Mouse (Mus musculus): ENCODE measurements around the gene Kcnh7. TPM values are rescaled to one million over a fixed set of nuclear protein-coding genes. Genes with fewer than 3 reads are reported as not detected.

The Kcnh7 gene
- polyA plus RNA-seq, 1 experiment from 2014 or later = 0.66 TPM

DNA sequence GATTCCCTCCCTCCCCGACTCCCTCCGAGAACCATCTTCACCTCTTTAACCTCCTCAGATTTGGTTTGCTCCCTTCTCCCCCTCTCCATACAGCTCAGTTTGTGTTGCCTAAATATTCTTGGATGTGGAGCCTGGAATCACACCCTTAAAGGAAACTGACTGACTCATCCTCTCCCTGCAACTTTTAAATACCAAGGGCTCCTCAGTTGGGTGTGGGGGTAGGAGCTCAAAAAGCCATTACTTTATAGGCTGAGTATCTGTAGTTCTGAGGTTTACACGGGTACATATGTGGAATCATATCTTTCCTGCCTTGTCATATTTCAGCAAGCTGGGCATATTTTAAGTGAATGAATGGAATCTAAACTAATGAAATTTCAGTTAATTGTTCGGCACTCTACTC is 174.9 kb downstream of the Kcnh7 start:
- 87% methylated on average over 4 of the region's 4 CpGs for whole genome bisulfite sequencing
- H3K27ac ChIP-seq (ENCODE audit: low read depth) = no peak overlapping the region
- no peaks in the 10 kb centered on the region for H3K9me3 ChIP-seq (ENCODE audit: control insufficient read depth, low read length)
- no peaks in the 10 kb centered on the region for H3K4me1 ChIP-seq (replicated peaks; ENCODE audit: control insufficient read depth, insufficient read depth, low read length)
- DNase-seq (ENCODE audit: low spot score) (no peak), ATAC-seq (replicated peaks; ENCODE audit: low FRiP score, low TSS enrichment, low read depth) (no peak)
- no peak overlapping the region for H3K9ac ChIP-seq (ENCODE audit: low read length)
- no peak overlapping the region for H3K4me2 ChIP-seq (ENCODE audit: low read length)
- no peaks in the 10 kb centered on the region for H3K36me3 ChIP-seq (ENCODE audit: control insufficient read depth, insufficient read depth, low read length)
- no peaks in the 10 kb centered on the region for H3K27me3 ChIP-seq (replicated peaks; ENCODE audit: control insufficient read depth, insufficient read depth, low read length)
- H3K4me3 ChIP-seq (ENCODE audit: low read depth, low read length) = no peak overlapping the region

DNA sequence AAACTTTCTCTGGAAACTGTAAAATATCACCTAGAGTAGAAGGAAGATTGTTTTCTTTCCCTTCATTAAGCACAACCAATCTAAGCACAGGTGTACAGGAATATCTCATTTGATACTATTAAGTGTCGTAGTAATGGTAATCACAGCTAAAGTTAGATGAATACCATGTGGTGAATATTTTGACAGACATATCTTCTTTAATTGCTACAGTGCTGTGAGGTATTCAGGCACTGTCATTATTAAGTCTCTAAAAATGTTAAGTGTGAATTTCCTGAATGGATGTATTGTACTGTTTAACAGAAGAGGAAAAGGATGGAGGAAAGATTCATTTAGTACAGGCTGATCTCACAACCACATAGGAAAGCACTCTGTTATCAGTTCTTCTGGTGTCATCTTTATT is 181.3 kb downstream of the Kcnh7 start:
- ATAC-seq (replicated peaks; ENCODE audit: low FRiP score, low TSS enrichment, low read depth) (no peak), DNase-seq (ENCODE audit: low spot score) (no peak)
- H3K9me3 ChIP-seq (ENCODE audit: control insufficient read depth, low read length) = no peaks in the 10 kb centered on the region
- no peaks in the 10 kb centered on the region for H3K27me3 ChIP-seq (replicated peaks; ENCODE audit: control insufficient read depth, insufficient read depth, low read length)
- WGBS = 80% methylated on average over 1 of the region's 1 CpGs
- H3K4me1 ChIP-seq (replicated peaks; ENCODE audit: control insufficient read depth, insufficient read depth, low read length) = no peaks in the 10 kb centered on the region
- H3K9ac ChIP-seq (ENCODE audit: low read length) = no peak overlapping the region
- H3K4me3 ChIP-seq (ENCODE audit: low read depth, low read length) = no peak overlapping the region
- no peaks in the 10 kb centered on the region for H3K36me3 ChIP-seq (ENCODE audit: control insufficient read depth, insufficient read depth, low read length)
- H3K27ac ChIP-seq (ENCODE audit: low read depth) = no peak overlapping the region
- H3K4me2 ChIP-seq (ENCODE audit: low read length) = no peak overlapping the region

- H3K9ac ChIP-seq (ENCODE audit: low read length) = no peak overlapping the region
- no peak overlapping the region for H3K4me3 ChIP-seq (ENCODE audit: low read depth, low read length)
- 80% methylated on average over 2 of the region's 2 CpGs for WGBS
- H3K4me2 ChIP-seq (ENCODE audit: low read length) = no peak overlapping the region
- H3K4me1 ChIP-seq (replicated peaks; ENCODE audit: control insufficient read depth, insufficient read depth, low read length) = no peaks in the 10 kb centered on the region
- H3K36me3 ChIP-seq (ENCODE audit: control insufficient read depth, insufficient read depth, low read length) = no peaks in the 10 kb centered on the region
- ATAC-seq (replicated peaks; ENCODE audit: low FRiP score, low TSS enrichment, low read depth) (no peak), DNase-seq (ENCODE audit: low spot score) (no peak)
- no peak overlapping the region for H3K27ac ChIP-seq (ENCODE audit: low read depth)
- H3K27me3 ChIP-seq (replicated peaks; ENCODE audit: control insufficient read depth, insufficient read depth, low read length) = no peaks in the 10 kb centered on the region
- H3K9me3 ChIP-seq (ENCODE audit: control insufficient read depth, low read length) = no peaks in the 10 kb centered on the region
These were observed 186.4 kb downstream of the Kcnh7 start for GRCm38 (mm10) chr2:62997692-62998091.

GRCm38 (mm10) chr2:62988616-62989015 is 195.5 kb downstream of the Kcnh7 start:
- no peaks in the 10 kb centered on the region for H3K36me3 ChIP-seq (ENCODE audit: control insufficient read depth, insufficient read depth, low read length)
- H3K4me1 ChIP-seq (replicated peaks; ENCODE audit: control insufficient read depth, insufficient read depth, low read length) = no peaks in the 10 kb centered on the region
- H3K4me2 ChIP-seq (ENCODE audit: low read length) = no peak overlapping the region
- no peaks in the 10 kb centered on the region for H3K27me3 ChIP-seq (replicated peaks; ENCODE audit: control insufficient read depth, insufficient read depth, low read length)
- ATAC-seq (replicated peaks; ENCODE audit: low FRiP score, low TSS enrichment, low read depth) (no peak), DNase-seq (ENCODE audit: low spot score) (no peak)
- H3K9me3 ChIP-seq (ENCODE audit: control insufficient read depth, low read length) = no peaks in the 10 kb centered on the region
- no peak overlapping the region for H3K9ac ChIP-seq (ENCODE audit: low read length)
- no peak overlapping the region for H3K27ac ChIP-seq (ENCODE audit: low read depth)
- H3K4me3 ChIP-seq (ENCODE audit: low read depth, low read length) = no peak overlapping the region

GRCm38 (mm10) chr2:62983936-62984335 is 200.2 kb downstream of the Kcnh7 start:
- no peaks in the 10 kb centered on the region for H3K27me3 ChIP-seq (replicated peaks; ENCODE audit: control insufficient read depth, insufficient read depth, low read length)
- no peaks in the 10 kb centered on the region for H3K36me3 ChIP-seq (ENCODE audit: control insufficient read depth, insufficient read depth, low read length)
- 72% methylated on average over 2 of the region's 2 CpGs for WGBS
- no peak overlapping the region for H3K9ac ChIP-seq (ENCODE audit: low read length)
- H3K27ac ChIP-seq (ENCODE audit: low read depth) = no peak overlapping the region
- H3K4me3 ChIP-seq (ENCODE audit: low read depth, low read length) = no peak overlapping the region
- H3K9me3 ChIP-seq (ENCODE audit: control insufficient read depth, low read length) = no peaks in the 10 kb centered on the region
- H3K4me1 ChIP-seq (replicated peaks; ENCODE audit: control insufficient read depth, insufficient read depth, low read length) = no peaks in the 10 kb centered on the region
- DNase-seq (ENCODE audit: low spot score) (no peak), ATAC-seq (replicated peaks; ENCODE audit: low FRiP score, low TSS enrichment, low read depth) (no peak)
- H3K4me2 ChIP-seq (ENCODE audit: low read length) = no peak overlapping the region

GRCm38 (mm10) chr2:62935273-62935874 is 248.7 kb downstream of the Kcnh7 start:
- Histone ChIP-seq H3K4me1 (replicated peaks; ENCODE audit: control insufficient read depth, insufficient read depth, low read length) (no peaks in the 10 kb centered on the region), H3K9me3 (ENCODE audit: control insufficient read depth, low read length) (no peaks in the 10 kb centered on the region), H3K36me3 (ENCODE audit: control insufficient read depth, insufficient read depth, low read length) (no peaks in the 10 kb centered on the region), H3K4me3 (ENCODE audit: low read depth, low read length) (no peak overlapping the region), H3K9ac (ENCODE audit: low read length) (no peak overlapping the region), H3K4me2 (ENCODE audit: low read length) (no peak overlapping the region), H3K27ac (ENCODE audit: low read depth) (no peak overlapping the region), H3K27me3 (replicated peaks; ENCODE audit: control insufficient read depth, insufficient read depth, low read length) (no peaks in the 10 kb centered on the region)
- ATAC-seq (replicated peaks; ENCODE audit: low FRiP score, low TSS enrichment, low read depth) (no peak), DNase-seq (ENCODE audit: low spot score) (no peak)
- 77% methylated on average over 1 of the region's 1 CpGs for WGBS

DNA sequence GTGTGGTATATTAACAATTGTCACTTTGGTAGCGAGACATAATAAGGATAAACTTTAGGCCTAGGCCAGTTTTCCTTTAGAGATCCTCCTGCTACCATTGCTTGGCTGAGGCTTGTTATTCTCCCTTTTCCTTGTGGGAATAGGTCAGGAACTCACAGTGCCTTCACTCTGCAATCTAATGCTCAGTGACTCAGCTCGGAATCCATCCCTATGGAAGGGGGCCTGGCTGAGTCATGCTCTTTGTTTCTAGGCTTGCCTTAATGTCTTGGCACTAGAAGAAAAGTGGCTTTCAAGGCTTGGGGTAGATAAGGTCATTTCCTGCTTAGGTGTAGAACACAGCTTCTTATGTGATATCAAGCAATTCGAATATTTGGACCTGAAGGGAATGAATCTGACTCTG is 255.6 kb downstream of the Kcnh7 start:
- Histone ChIP-seq H3K4me1 (replicated peaks; ENCODE audit: control insufficient read depth, insufficient read depth, low read length) (no peaks in the 10 kb centered on the region), H3K9me3 (ENCODE audit: control insufficient read depth, low read length) (no peaks in the 10 kb centered on the region), H3K27ac (ENCODE audit: low read depth) (no peak overlapping the region), H3K27me3 (replicated peaks; ENCODE audit: control insufficient read depth, insufficient read depth, low read length) (no peaks in the 10 kb centered on the region), H3K9ac (ENCODE audit: low read length) (no peak overlapping the region), H3K4me3 (ENCODE audit: low read depth, low read length) (no peak overlapping the region), H3K36me3 (ENCODE audit: control insufficient read depth, insufficient read depth, low read length) (no peaks in the 10 kb centered on the region), H3K4me2 (ENCODE audit: low read length) (no peak overlapping the region)
- 89% methylated on average over 3 of the region's 3 CpGs for WGBS
- DNase-seq (ENCODE audit: low spot score) = no peak
- no peak for ATAC-seq (replicated peaks; ENCODE audit: low FRiP score, low TSS enrichment, low read depth)

DNA sequence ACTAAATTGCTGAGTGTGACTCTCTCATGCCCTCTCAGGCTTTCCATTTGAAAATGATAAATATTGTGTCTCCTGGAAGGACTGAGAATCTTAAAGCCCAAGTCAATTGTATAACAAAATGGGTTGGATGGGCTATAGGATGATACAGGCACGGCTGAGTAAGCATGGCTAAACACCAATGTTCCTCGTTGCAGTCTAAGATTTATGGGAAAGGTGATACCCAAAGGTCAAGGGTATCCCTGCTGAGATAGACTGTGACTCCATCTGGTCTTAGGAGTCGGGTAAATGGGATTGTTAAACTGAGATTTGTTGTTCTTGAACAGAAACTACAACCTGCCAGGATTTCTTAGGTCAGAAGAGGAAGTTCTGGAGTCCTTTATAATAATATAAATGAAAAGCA is 256.0 kb downstream of the Kcnh7 start:
- no peaks in the 10 kb centered on the region for H3K4me1 ChIP-seq (replicated peaks; ENCODE audit: control insufficient read depth, insufficient read depth, low read length)
- no peak overlapping the region for H3K4me2 ChIP-seq (ENCODE audit: low read length)
- ATAC-seq (replicated peaks; ENCODE audit: low FRiP score, low TSS enrichment, low read depth) = no peak
- no peaks in the 10 kb centered on the region for H3K36me3 ChIP-seq (ENCODE audit: control insufficient read depth, insufficient read depth, low read length)
- WGBS = 32% methylated on average over 3 of the region's 3 CpGs
- DNase-seq (ENCODE audit: low spot score) = no peak
- no peaks in the 10 kb centered on the region for H3K9me3 ChIP-seq (ENCODE audit: control insufficient read depth, low read length)
- no peak overlapping the region for H3K9ac ChIP-seq (ENCODE audit: low read length)
- H3K27ac ChIP-seq (ENCODE audit: low read depth) = no peak overlapping the region
- no peak overlapping the region for H3K4me3 ChIP-seq (ENCODE audit: low read depth, low read length)
- H3K27me3 ChIP-seq (replicated peaks; ENCODE audit: control insufficient read depth, insufficient read depth, low read length) = no peaks in the 10 kb centered on the region

DNA sequence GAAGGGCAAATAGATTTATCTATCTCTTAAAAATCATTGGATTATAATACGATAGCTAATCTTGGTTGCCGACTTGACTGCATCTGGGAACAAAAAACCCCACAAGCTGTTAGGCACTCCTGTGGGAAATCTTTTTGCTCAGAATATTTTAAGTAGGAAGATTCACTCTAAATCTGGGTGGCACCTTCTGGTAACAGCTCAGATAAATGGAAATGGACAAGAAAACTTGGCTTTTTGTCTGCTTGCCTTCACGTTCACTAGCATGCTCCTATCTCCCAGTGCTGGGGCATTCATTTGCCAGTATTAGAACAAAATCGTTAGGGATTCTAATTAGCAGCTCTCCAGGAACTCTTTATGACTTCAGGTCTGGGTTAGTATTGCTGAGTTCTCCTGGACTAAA is 260.3 kb downstream of the Kcnh7 start:
- H3K36me3 ChIP-seq (ENCODE audit: control insufficient read depth, insufficient read depth, low read length) = no peaks in the 10 kb centered on the region

More for the DNA sequence above, 260.3 kb downstream of the Kcnh7 start:
- 67% methylated on average over 4 of the region's 4 CpGs for WGBS
- Histone ChIP-seq H3K4me1 (replicated peaks; ENCODE audit: control insufficient read depth, insufficient read depth, low read length) (no peaks in the 10 kb centered on the region), H3K9me3 (ENCODE audit: control insufficient read depth, low read length) (no peaks in the 10 kb centered on the region), H3K27me3 (replicated peaks; ENCODE audit: control insufficient read depth, insufficient read depth, low read length) (no peaks in the 10 kb centered on the region), H3K9ac (ENCODE audit: low read length) (no peak overlapping the region), H3K27ac (ENCODE audit: low read depth) (no peak overlapping the region), H3K4me2 (ENCODE audit: low read length) (no peak overlapping the region), H3K4me3 (ENCODE audit: low read depth, low read length) (no peak overlapping the region)
- no peak for ATAC-seq (replicated peaks; ENCODE audit: low FRiP score, low TSS enrichment, low read depth)
- DNase-seq (ENCODE audit: low spot score) = no peak

Data from intestine, embryonic 14.5 days (tissue).